Mouse (Mus musculus) spleen, adult 18-20 months (tissue): Measurements from ENCODE around the gene Ccdc85b.
"Not testable (repeated sequence)": the region's sequence is repeated elsewhere in the genome, so short reads cannot be mapped to it uniquely, and the experiment has no call there.

Experiments
- DNase-seq, 2 experiments: peaks; one replicate each; pipeline ENCODE4 v3.0.0; 2022; ENCODE audit warnings: mixed read lengths in 2 of 2

The Ccdc85b gene

DNA sequence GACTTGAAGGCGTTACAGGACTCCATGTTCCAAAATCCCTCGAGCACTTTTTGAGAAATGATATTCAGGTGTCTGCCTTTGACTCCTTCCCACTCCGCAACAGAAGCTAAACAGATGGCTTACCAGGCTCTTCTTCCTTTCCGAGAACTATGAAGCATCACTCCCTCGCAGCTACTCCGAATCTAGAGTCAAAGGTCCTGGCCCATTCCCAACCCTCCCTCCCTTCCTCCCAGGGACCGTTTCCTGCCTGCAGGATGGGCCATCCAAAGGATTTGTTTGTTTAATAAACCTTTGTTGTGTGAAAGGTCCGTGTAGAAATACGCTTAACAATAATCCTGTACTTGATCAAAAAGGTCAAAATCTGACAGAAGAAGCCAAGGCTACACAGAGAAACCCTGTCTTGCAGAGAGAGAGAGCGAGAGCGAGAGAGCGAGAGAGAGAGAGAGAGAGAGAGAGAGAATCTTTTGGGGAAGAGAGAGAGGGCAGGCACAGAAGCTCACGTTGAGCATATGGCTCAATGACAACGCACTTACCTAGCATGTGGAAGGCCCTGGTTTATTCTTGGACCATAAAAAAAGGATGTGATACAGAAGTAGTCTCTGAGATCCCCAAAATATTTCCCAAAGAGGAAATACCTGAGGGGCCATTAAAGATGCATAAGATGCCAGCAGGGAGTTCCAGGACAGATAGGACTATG is at the start of gene Ccdc85b:
Gene Ccdc85b, minus strand, starts transcription at position 149 of the 697 bp plus-strand sequence.
- no peak for DNase-seq

DNA sequence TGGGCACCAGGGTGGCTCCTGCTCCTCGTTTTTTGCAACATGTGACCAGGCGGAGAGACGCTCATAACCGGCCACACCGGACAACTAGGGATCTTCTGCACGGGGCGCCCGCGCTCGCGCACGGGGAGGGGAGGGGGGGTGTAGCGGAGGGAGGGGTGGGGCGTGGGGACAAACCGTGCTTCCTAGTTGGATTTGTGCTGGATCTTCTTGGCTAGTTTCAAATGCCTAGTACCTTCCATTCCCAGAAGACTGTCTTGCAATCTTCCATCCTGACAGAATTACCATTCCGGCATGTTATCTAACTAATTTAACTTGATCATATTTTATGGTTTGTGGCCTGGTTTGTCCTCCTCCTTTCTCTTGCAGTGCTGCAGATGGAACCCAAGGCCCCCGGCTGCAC is 46.0 kb upstream of the Ccdc85b start, which contains the start of gene 1700020D05Rik:
Gene 1700020D05Rik, minus strand, starts transcription at position 101 of the 400 bp plus-strand sequence.
- DNase-seq: no peak

DNA sequence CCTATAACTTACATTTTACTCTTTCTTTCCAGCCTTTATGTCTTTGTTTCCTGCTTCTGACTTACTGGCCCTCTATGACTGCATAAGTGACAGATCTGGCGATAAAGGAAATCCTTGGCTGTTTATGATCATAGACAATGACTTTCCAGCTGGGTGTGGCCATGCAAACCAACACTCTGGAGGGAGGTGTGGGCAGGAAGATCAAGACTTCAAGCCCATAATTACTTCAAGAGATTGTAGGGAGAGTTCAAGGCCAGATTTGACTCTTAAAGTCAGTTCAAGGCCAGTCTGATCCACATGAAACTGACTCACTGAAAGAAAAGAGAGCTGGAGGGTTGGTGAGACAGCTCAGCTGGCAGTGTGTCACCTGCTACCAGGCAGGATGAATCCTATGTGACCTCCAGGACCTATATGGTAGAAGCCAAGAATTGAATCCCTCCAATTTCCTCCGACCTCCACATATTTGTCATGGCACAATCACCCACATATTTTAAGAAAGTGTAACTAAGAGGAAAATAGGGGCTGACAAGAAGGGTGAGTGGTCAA is 42.7 kb upstream of the Ccdc85b start:
- DNase-seq: no peak

DNA sequence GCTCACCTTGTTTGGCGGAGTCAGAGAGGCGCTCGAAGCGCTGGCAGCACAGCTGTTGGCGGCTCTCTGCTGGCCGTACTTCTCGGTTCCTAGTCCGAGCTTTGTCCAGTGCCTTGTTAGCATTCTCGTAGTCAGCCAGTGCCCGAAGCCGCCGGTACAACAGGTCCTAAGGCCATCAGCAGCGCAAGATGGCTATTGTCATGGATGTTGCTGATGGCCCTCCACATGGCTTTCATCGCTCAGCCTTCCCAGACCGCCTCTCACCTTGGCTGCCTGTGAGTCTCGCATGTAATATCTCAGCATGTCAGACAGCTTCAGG is 38.3 kb upstream of the Ccdc85b start:
- no peak for DNase-seq

DNA sequence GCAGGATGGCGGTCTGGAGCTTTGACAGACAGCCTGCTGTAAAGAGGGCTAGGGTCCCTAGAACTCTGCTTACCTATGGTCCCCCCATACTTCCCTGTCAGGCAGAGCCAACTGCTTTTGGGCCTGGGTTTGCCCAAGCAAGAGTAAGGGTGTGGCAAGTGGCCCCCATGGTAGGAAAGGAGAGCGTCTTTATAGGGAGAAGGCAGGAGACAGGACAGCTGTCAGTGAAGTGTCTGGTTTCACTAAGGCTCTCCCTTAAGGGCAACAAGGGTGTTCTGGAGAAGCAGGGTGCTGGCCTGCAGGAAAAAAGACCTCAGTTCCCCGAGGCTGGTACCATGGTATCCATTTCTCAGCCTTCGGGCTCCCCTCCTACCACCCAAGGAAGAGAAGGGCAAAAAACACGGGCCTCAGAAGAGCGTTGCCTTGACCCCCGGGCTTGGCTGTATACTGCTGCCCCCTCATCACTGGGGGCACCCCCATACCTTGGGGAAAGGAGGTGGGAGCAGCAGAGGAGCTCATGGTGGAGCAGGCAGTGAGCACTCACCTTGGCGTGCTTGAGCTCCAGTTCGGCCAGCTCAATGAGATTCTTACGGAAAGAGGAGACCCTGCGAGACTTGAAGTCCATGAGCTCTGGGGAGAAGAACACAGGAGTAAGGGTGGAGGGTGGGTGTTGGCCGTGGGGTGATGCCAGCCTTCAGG is 37.8 kb upstream of the Ccdc85b start:
- DNase-seq: no peak

DNA sequence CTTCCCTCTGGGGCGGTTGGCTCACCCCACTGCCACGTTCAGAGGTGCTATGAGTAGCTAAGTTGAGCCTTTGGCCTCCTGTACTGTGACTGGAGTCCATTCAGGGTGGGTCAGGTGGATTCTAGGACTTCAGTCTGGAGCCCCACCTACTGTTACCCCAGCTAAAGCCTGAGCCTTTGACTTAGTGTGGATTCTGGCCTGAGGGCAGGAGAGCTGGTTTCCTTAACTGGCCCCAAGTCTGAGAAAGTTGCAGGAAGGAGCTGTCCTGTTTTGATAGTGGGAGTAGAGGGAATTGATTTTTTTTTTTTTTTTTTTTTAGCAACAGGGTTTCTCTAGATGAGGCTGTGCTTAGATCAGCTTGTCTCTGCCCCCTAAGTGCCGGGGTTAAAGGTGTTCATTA is 36.6 kb upstream of the Ccdc85b start:
- DNase-seq: no peak

DNA sequence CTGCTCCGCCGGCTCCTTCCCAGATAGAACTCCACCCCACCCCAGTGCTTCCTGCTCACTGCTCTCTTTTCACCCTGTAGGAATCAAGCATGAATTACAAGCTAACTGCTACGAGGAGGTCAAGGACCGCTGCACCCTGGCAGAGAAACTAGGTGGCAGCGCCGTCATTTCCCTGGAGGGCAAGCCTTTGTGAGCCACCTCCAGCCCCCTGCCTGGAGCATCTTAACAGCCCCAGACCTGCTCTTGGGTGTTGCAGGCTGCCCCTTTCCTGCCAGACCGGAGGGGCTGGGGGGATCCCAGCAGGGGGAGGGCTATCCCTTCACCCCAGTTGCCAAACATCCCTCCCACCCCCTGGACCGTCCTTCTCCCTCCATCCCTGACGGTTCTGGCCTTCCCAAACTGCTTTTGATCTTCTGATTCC is 35.6 kb upstream of the Ccdc85b start:
- not testable (repeated sequence) for DNase-seq

DNA sequence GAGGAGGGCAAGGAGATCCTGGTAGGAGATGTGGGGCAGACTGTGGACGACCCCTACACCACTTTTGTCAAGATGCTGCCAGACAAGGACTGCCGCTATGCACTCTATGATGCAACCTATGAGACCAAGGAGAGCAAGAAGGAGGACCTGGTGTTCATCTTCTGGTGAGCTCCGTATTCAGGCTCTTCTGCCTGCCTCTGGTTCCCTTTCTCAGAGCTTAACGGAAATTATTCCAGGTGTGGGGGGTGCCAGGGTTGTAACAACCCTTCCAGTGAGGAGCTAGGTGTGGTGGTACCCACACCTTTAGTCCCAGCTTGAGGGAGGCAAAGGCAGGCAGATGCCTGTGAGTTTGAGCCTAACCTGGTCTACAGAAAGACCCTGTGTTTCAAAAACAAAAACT is 34.9 kb upstream of the Ccdc85b start:
- DNase-seq: no peak

DNA sequence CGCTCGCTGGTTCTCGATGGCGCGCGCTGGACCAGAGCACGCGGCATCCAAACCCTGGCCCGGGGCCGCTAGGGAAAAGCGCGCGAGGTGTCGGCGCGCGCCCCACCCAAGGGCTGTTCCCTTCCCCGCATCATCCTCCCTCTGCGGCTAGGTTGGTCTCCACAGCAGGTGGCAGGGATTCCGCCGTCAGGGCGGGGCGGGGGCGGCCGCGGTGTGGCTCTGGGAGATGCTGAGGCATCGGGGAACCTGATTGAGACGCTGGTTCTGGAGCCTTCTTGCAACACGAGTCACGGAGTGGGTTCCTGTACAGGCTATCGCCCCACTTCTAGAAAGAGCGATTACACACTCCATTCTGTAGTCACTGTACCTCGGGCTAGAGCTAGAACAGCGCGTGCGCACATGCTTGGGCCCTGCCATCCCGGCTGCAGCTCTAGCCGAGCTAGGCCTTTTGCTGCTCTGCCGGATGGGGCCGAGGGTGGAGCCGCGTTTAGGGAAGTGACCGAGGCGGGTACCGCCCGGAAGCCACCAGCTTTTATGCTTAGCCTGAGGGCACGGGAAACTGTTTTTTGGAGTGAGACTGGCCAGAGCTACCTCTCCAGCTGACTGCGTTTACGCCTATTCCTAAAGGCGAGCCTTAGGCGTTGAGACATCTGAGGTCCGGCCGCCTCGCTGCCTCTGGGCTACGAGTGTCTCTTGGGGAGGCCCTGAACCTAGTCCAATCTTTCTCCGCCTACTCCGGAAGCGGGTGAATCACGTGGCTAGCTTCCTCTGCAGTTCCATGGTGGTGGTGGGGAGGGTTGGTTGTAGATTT is 33.4 kb upstream of the Ccdc85b start:
- peak; percentile 84 for DNase-seq

DNA sequence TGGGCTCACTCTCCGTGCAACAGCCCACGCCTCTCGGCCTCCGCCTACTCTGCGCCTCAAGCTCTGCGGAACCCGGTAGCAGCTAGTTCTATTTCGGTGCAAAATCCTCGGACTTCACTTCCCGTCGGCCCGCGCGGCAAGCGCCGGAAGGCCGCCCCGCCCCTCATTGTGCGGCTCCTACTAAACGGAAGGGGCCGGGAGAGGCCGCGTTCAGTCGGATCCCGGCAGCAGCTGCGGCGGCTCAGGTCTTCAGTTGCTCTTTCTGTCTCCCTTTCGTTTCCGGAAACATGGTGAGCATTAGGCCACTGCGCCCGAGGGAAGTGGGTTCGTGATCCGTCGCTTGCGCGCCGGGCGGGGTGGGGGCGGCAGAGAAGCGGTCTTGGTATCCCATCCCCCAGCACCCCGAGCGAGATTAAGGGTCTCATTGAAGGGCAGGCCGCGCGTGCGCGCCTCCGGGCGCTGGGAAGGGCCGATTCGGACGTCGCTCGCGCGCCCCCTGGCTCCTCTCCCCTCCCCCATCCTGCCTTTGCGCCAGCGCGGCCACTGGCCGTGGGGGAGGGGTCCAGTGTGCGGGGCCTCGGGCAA is 32.7 kb upstream of the Ccdc85b start, which contains the start of gene Cfl1:
Gene Cfl1, plus strand, starts transcription at position 143 of the 585 bp plus-strand sequence.
- DNase-seq: peak; percentile 92 to 94

DNA sequence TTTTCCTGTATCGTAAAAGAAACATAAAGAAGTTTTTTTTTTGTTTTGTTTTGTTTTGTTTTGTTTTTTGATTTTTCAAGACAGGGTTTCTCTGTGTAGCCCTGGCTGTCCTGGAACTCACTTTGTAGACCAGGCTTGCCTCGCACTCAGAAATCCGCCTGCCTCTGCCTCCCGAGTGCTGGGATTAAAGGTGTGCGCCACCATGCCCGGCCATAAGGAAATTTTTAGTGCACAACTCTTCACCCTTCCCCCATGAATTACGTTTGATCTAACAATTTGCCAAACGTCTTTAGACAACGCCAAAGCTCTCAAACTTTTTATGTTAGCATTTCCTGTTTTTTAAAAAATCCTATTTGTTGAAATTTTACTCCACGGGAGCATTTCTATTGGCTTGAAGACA is 32.0 kb upstream of the Ccdc85b start:
- DNase-seq: not testable (repeated sequence)

DNA sequence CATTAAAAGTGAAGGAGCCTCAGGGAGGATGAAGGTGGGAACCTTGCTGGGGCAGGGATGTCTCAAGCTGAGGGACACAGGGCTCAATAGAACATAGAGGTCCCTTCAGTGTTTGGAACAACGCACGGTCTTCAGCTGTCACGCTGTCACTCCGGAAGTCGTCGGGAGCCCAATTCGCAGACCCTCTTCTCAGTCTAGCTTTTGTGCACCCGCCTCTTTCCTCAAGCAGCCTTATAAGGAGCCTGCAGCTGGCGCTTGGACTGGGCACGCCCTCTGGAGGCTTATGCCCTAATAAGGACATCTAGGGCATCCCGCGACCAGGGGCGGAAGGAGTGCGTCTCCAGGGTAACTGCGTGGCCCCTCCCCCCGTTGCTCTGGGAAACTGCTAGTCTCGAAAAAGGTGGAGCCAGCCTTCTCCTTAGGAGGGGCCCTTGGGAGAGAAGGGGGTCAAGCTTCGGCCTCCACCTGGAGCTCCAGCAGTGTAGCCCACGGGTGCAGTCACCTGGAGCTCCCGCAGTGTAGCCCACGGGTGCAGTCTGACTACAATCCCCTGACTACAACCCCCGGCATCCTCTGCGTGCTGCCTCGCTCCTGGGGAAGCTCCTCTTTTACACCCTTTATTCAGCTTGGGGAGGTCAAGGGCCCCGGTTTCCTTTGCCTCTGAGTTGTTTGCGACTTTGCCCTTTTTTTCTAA is 31.3 kb upstream of the Ccdc85b start:
- peak; percentile 95 to 96 for DNase-seq

DNA sequence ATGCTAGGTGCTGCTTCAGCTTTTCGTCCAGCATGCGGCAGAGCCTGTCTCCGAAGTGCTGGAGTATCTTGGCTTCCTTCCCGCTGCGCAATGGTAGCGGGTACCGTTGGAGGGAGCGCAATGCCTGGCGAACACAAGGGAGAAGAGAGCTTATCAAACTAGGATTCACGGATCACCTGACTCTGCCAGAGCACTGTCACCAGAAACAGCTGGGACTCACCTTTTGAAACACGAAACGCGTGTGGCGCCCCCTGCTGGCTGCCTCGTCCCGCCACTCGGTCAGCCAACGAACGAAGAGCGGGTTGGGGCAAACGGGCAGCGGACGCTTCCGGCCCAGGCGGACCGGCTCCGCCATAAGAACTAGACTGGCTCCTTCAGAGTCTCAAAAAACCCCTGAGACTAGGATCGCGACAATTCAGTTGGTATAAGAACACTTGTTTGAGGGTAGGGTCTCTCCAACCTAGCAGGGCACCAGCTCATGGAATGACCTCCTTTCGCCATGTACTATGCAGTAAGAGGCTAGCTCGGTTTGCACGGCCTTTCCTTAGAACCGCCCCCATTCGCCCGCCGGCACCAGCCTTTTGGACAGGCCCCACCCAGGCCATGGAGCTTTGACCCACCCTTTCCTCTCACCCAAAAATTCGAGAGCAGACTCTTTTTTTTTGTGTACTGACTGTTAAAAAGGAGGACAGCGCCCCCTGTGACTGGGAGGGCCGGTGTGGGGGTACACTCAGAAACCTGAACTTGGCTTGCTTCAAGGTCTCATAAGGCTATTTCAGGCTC is 30.3 kb upstream of the Ccdc85b start, which contains the start of gene Mus81:
Gene Mus81, minus strand, starts transcription at position 635 of the 783 bp plus-strand sequence.
- peak; percentile 94 to 97 for DNase-seq

DNA sequence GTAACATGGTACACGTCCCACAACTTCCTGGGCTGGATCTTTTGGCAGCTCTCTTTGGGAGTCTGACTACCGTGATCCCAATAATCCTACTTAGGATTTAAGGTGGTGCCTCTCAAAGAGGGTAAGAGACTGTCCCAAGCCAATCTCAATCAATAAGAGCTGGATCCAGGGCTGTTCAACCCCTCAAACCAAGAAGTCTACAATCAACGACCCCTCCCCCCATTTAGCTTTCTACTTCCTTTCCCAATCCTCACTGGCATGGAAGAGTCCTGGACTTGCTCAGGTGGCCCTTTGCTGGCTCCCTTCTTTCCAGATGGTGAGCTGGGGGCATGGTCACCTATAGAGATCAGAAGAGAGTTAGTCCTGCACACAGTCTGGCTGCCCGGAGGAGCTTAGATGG is 29.1 kb upstream of the Ccdc85b start:
- no peak for DNase-seq

DNA sequence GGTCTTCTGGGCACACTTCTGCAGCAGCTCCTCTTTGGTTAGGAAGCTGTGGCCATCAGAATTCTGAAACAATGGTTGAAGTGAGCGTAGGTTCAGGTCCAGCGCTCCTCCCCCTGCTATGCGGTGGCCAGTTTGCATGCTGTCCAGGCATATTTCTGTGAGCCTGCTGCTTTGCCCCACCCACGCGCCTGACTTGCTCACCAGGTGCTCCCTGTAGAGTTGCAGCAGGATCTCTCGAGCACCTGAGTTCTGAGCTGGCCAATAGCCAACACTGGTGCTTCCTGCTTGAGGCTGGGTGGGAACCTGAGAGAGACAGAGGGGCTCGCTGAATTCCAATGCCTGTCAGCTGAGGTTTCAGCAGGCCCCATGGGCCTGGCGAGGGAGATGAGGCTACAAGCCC is 28.6 kb upstream of the Ccdc85b start:
- no peak for DNase-seq

DNA sequence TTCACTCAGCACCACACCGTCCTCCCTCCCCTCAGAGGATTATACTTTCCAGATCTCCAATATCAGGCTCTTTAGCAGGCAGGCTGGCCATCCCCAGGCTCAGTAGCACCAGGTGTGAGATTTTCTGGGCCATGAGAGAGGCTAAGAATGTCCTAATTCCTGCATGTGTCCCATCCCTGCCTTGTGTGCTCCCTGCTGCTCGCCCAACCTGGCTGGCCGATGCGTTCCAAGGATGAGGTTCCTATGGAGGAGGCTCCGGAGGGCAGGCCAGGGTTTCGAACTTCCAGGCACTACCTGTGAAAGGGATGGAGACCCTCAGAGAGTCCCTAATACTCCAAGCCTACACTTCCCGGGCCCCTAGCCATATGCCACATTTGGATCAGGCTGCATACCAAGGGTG is 28.1 kb upstream of the Ccdc85b start:
- no peak for DNase-seq

DNA sequence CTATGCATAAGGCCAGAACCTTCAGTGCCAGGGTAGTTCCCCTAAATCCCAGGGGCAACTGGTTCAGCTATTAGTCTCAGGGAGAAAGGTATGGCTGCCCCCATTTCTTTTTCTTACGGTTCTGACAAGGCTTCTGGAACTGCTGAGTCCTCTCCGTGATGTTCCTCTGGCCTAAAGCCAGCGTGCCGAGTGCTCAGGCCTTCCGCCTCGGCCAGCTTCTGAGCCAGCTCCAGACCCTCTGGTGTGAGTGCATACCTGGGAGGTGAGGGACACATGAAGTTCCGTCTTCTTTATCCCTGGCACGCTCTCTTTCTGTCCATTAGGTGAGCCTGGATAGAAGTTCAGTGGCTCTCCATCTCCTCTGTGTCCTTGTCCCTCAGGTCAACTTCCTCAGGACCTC is 27.7 kb upstream of the Ccdc85b start:
- no peak for DNase-seq

DNA sequence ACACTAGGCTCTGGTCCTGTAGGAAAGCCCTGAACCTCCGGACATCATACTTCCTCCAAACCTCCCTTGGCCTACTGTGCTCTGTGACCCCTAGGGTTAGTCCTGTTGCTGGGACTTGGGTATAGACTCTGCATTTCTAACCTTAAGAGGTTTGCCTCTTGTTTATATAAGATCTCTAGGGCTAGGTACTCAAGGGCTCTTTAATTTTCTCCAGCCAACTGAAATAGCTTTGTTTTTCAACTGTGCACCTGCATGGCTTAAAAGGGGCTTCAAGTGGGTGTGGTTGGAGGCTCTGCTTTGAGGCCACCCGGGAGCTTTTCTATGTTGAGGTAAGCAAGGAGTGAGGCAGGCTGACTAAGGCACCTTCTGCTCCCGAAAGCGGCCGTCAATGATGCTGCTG is 26.8 kb upstream of the Ccdc85b start:
- no peak for DNase-seq

DNA sequence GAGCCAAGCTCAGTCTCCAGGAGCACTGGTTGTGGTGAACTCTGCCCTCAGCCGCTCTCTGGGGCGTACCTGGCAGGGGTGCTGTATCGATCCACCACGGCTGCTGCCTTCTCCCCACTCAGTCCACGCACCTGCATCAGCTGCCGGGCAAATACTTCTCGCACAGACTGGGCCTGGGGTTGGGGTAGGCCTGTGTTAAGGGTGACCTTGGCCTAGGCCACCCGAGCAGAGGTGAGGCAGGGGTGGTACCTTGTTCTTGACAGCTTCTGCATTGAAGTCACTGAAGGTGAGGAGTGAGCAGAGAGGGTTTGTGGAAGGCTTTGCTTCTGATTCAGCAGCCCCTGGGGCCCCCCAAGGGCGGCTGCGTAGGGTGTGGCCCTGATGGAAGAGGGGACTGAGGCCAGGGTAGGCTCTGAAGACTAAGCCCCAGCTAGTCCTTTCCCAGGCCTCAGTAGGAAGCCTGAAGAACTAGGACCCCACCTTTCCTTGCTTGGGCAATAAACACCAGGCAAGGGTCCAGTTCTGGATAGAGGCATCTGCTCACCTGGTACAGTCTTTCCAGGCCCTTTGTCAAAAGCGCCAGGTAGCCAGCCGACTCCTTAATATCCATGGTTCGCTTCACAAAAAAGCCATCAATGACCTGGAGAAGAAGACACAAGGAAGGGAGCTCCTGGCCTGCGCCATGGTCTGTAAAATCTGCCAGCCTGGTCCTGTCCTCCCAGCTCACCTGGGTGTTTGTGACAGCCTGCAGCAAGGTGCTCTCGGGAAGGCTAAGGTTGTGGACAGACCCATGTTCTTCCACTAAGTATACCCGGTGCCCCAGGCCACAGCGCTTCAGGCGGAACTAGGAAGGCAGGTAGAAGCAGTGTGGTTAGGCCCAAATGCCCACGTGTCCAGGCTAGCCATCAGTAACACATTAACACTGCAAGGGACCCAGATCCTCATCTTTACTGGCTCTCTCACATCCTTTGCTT is 26.0 kb upstream of the Ccdc85b start:
- DNase-seq: no peak

DNA sequence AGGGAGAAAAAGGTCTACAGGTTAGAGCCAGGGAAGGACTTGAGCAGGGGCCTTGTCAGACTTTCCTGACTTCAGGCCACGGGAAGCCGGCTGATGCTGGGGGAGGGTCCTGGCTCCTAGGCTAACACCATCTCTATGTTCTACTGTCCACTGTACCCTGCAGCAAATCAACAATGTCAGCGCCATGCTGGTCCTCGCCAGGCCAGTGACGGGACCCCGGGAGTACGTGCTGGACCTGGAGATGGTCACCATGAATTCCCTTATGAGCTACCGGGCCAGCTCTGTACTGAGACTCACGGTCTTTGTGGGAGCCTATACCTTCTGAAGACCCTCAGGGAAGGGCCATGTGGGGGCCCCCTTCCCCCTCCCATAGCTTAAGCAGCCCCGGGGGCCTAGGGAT is 23.7 kb upstream of the Ccdc85b start:
- no peak for DNase-seq
